Mouse (Mus musculus): ENCODE results near the gene Samsn1.
"Not testable (repeated sequence)": the region's sequence is repeated elsewhere in the genome, so short reads cannot be mapped to it uniquely, and the experiment has no call there.

Gene Samsn1

DNA sequence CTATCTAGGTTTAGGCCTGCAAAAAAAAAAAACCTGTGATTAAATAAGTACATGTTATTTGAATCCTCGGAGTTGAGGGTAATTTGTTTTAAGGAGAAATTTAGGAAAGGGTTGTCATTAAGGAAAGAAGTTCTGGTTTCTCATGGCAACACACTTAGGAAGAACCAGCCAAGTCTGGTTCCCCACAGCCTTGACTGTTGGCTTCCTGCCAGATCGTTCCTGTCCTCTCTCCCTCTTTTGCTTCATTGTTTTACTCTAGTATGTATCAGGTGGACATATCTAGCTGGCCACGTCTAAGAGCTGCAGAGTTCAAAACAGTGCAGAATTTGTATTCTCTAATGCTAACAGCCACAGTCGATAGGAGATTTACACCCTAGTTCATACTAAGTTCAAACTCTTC is 146.2 kb downstream of the Samsn1 start:
- peak; percentile 5 for DNase-seq (ENCODE audit: low spot score)

GRCm38 (mm10) chr16:75874508-75874907 is 147.6 kb downstream of the Samsn1 start:
- no peak for DNase-seq (ENCODE audit: low spot score)

GRCm38 (mm10) chr16:75872241-75872640 is 149.8 kb downstream of the Samsn1 start:
- no peak for DNase-seq (ENCODE audit: low spot score)

- DNase-seq (ENCODE audit: low spot score) = no peak
Observed at GRCm38 (mm10) chr16:75867400-75867799, 154.7 kb downstream of the Samsn1 start.

- no peak for DNase-seq (ENCODE audit: low spot score)
Observed at GRCm38 (mm10) chr16:75865505-75865904, 156.6 kb downstream of the Samsn1 start.

DNA sequence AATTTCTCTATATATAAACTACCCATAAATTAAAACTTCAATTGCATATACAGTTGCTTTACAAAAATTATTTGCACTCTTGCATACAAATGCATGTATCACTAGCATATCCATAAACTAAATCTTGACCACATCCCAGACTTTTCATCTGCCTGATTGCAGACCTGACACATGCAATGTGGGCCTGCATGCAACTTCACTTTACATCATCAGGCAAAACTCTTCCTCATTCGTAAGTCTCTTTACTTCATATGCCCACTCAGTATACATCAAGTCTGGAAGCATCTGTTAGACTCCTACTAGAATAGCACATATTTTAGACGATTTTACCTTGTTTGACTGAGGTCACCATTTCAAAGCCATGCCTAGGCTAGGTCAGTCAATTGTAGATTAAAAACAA is 157.4 kb downstream of the Samsn1 start:
- DNase-seq (ENCODE audit: low spot score) = no peak

GRCm38 (mm10) chr16:75856343-75856742 is 165.7 kb downstream of the Samsn1 start:
- no peak for DNase-seq (ENCODE audit: low spot score)

- no peak for DNase-seq (ENCODE audit: low spot score)
Observed at GRCm38 (mm10) chr16:75855402-75855801, 166.7 kb downstream of the Samsn1 start.

GRCm38 (mm10) chr16:75853556-75854271 is 168.4 kb downstream of the Samsn1 start:
- DNase-seq (ENCODE audit: low spot score) = no peak

GRCm38 (mm10) chr16:75852485-75852884 is 169.6 kb downstream of the Samsn1 start:
- DNase-seq (ENCODE audit: low spot score) = no peak

DNA sequence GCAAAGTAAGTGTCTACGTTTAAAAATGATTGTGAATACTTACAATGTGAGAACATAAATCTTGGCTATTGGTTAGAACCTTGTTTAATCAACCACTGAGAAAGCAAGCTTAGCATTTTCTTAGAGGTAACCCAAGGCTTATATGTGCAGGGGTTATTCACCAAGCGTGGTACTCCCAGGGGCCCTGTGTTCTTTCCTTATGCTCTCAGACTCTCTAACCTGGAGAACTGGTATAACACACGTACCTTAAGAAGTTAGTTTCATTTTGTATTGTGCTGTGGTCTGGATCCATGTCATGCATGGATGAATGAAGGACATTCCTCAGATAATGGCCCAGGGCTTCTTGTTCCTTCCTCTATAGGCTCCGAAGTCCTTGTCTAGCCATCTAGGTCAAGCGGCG is 173.0 kb downstream of the Samsn1 start:
- DNase-seq (ENCODE audit: low spot score) = no peak

DNA sequence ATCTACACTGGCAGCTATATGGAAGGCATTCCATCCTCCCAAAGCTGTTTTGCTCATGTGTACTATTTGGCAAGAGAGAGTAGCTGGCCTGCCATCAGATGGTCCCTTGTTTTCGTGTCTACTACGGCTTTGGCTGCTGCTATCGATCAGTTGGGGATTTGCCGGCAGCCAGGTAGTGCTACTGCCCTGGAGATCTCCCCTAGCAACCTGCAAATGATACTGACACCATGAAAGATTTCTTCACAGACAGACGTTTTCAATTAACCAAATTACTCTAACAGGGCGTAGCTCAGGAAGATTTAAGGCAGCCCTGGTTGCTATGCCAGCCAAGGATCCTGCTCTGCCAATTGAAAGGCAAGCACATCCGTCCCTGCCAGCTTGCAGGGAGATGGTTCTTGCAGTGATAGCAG is 178.4 kb downstream of the Samsn1 start:
- no peak for DNase-seq (ENCODE audit: low spot score)

- no peak for DNase-seq (ENCODE audit: low spot score)
Observed at GRCm38 (mm10) chr16:75843031-75843430, 179.1 kb downstream of the Samsn1 start.

DNA sequence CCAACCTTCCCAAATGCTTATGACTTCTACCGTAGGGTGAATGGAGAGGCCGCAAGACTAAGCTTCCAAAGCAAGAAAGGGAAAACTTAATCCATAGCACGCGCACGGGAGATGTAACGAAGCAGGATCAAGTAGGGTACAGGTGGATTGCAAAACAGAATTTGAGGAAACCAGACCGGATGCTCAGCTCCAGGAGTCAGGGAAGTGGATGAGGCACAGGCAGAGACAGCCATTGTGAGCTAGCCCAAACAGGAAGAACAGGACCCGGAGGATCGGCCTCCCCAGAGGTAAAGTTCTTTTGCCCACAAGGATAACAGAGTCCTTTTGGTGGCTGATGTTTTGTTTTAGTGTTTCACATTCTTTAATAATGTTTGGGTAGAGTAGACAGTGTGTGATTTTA is 179.5 kb downstream of the Samsn1 start:
- DNase-seq (ENCODE audit: low spot score) = no peak

GRCm38 (mm10) chr16:75837728-75838451 is 184.2 kb downstream of the Samsn1 start:
- DNase-seq (ENCODE audit: low spot score) = no peak

DNA sequence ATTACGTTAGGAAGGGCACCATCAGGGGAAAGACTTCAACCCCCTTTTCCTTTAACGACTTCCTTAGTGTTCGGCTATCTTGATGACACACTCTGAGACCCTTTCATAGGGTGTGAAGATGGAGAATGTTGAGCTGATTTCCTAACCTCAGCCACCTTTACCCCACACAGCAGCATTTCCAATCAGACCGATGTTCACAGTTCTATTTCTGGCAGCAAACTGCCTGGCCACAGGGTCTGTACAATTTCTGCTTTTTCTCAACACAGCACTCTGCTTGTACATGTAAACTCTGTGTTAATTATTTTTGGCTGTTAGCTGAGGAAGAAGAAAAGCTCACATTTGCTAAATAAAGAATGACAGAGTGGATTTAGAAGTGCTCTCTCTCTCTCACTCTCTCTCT is 190.7 kb downstream of the Samsn1 start:
- no peak for DNase-seq (ENCODE audit: low spot score)

GRCm38 (mm10) chr16:75826949-75827348 is 195.1 kb downstream of the Samsn1 start:
- DNase-seq (ENCODE audit: low spot score) = not testable (repeated sequence)

- DNase-seq (ENCODE audit: low spot score) = no peak
Observed at GRCm38 (mm10) chr16:75826498-75826897, 195.6 kb downstream of the Samsn1 start.

GRCm38 (mm10) chr16:75823226-75823625 is 198.9 kb downstream of the Samsn1 start:
- DNase-seq (ENCODE audit: low spot score) = no peak

DNA sequence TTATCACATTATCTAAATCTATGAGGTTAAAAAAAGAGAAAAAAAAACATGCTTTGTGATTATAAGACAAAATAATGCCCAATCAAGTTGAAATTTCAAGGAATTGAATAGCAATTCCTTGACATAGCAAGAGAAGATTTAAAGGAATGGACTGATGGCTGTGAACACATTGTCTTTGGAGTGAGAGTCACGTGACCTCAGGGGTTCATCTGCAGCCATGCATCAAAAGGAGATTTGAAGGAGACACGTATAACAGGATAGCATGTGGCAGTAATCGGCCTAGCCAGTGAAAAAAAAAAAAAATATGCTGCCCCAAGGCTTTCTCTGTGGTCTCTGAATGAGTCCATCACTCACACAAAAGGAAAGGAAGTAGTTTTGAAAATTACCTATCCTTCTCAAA is 201.1 kb downstream of the Samsn1 start:
- no peak for DNase-seq (ENCODE audit: low spot score)
